Comparison of ENCODE assay signal across 19 mouse cellular contexts in the genomic region with DNA sequence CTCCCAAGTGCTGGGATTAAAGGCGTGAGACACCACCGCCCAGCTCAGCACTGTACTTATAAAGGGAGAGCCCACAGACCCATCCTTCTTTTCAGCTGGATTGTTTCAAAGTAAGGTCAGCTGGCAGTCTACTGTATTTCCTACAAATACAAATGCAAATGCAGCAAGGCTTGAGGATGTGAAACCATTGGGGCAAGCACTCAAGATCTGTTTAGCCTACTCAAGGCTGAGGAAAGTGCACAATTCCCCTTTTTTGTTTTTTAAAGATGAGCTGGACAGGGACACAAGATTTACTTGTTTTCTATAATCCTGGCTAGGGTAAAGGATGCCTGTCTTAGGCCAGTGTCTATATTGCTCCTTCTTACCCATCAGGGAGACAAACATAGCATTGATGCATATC.
DNase-seq lines count a peak whose midpoint lies in the region; ATAC-seq and TF ChIP-seq lines count a peak whose summit lies in the region.
"Had no signal": no experiment of that assay in that cellular context is flagged by ENCODE, and none has a peak within 500 bp of the region (broad histone marks: within the 10 kb centered on the region; RNA-seq: fewer than 3 reads in every experiment).

No protein-coding gene starts in this region.

- in situ Hi-C loops in CH12.LX (cut with MboI; ENCODE audit: low pct_ligation_motif_present, low pct_unique_long_range_greater_than_20kb, low sequenced_read_pairs): no loop called here

- peak; percentile 81 for ATAC-seq in megakaryocyte, adult 5-6 weeks (ENCODE audit: poor library complexity, severe bottlenecking)
- ATAC-seq in midbrain, postnatal 0 days (ENCODE audit: low FRiP score): no peak
- ATAC-seq: CD4-positive, CD25-positive, alpha-beta regulatory T cell, adult 4 months; forebrain, embryonic 13.5 days; forebrain, embryonic 16.5 days had no signal

- TF ChIP-seq CTCF in CH12.LX (conservative IDR thresholded peaks at IDR 0.05 in 1 of 2, IDR thresholded peaks at IDR 0.05 in 1 of 2; ENCODE audit: low read depth in 2 of 2, low read length in 2 of 2): no peak
- no peak for TF ChIP-seq CTCF in midbrain, postnatal 0 days (IDR thresholded peaks at IDR 0.05)

- WGBS in midbrain, postnatal 0 days: 97% methylated on average over 2 of the region's 2 CpGs

- no peak overlapping the region for H3K9ac ChIP-seq in CH12.LX (ENCODE audit: insufficient read depth, low read depth)
- H3K9ac ChIP-seq in midbrain, postnatal 0 days (replicated peaks; ENCODE audit: low read length, poor library complexity, severe bottlenecking): no peak overlapping the region
- H3K9ac ChIP-seq: embryonic facial prominence, embryonic 12.5 days; forebrain, embryonic 13.5 days had no signal

- no peaks in the 10 kb centered on the region for H3K36me3 ChIP-seq in CH12.LX (replicated peaks in 1 of 2; ENCODE audit: control insufficient read depth in 1 of 2, insufficient read depth in 1 of 2, low read length in 1 of 2)
- no peaks in the 10 kb centered on the region for H3K36me3 ChIP-seq in splenic B cell, adult 2 months (ENCODE audit: control insufficient read depth, insufficient read depth, low read length, poor library complexity, severe bottlenecking)
- H3K36me3 ChIP-seq in midbrain, postnatal 0 days (ENCODE audit: insufficient read depth, low read length): no peaks in the 10 kb centered on the region
- H3K36me3 ChIP-seq: embryonic facial prominence, embryonic 10.5 days; embryonic facial prominence, embryonic 12.5 days had no signal

- H3K4me1 ChIP-seq in CH12.LX (ENCODE audit: control insufficient read depth in 1 of 2, insufficient read depth in 2 of 2): peaks cover 0 to 8% of the 10 kb centered on the region in 2 experiments; a peak in 2 of 4 replicates
- no peaks in the 10 kb centered on the region for H3K4me1 ChIP-seq in midbrain, postnatal 0 days (ENCODE audit: insufficient read depth, low read length)
- H3K4me1 ChIP-seq: embryonic facial prominence, embryonic 10.5 days; embryonic facial prominence, embryonic 12.5 days; forebrain, embryonic 13.5 days had no signal

- H3K27ac ChIP-seq in CH12.LX (ENCODE audit: insufficient read depth, low read depth): no peak overlapping the region
- no peak overlapping the region for H3K27ac ChIP-seq in midbrain, postnatal 0 days (ENCODE audit: low read depth, low read length)
- H3K27ac ChIP-seq: embryonic facial prominence, embryonic 10.5 days; embryonic facial prominence, embryonic 12.5 days; forebrain, embryonic 13.5 days had no signal

- no peaks in the 10 kb centered on the region for H3K9me3 ChIP-seq in CH12.LX (replicated peaks; ENCODE audit: low read length)
- H3K9me3 ChIP-seq in midbrain, postnatal 0 days (ENCODE audit: low read length): no peaks in the 10 kb centered on the region
- H3K9me3 ChIP-seq: embryonic facial prominence, embryonic 10.5 days; embryonic facial prominence, embryonic 12.5 days; forebrain, embryonic 13.5 days had no signal

- no peak for TF ChIP-seq RAD21 in CH12.LX (IDR thresholded peaks at IDR 0.05; ENCODE audit: low read depth, low read length)

- H3K4me3 ChIP-seq in CH12.LX (replicated peaks in 1 of 3; ENCODE audit: low read depth in 2 of 3, low read length in 2 of 3, poor library complexity in 1 of 3): no peak overlapping the region
- no peak overlapping the region for H3K4me3 ChIP-seq in midbrain, postnatal 0 days (ENCODE audit: low read depth, low read length)
- H3K4me3 ChIP-seq: embryonic facial prominence, embryonic 10.5 days; embryonic facial prominence, embryonic 12.5 days; forebrain, embryonic 13.5 days had no signal

- H3K79me2 ChIP-seq in CH12.LX (replicated peaks; ENCODE audit: control insufficient read depth, extremely low read depth, insufficient read depth, poor library complexity, severe bottlenecking): no peaks in the 10 kb centered on the region

- no peaks in the 10 kb centered on the region for H3K27me3 ChIP-seq in CH12.LX (replicated peaks)
- no peaks in the 10 kb centered on the region for H3K27me3 ChIP-seq in splenic B cell, adult 2 months (ENCODE audit: control insufficient read depth, insufficient read depth, low read length, poor library complexity, severe bottlenecking)
- H3K27me3 ChIP-seq in midbrain, postnatal 0 days (ENCODE audit: insufficient read depth, low read length): no peaks in the 10 kb centered on the region
- H3K27me3 ChIP-seq: embryonic facial prominence, embryonic 12.5 days; forebrain, embryonic 13.5 days had no signal

- peak; percentile 32 for DNase-seq in CH12.LX (ENCODE audit: extremely low read depth)
- peak; percentile 9 for DNase-seq in splenic B cell, adult 2 months (ENCODE audit: low read depth, low spot score)
- DNase-seq in thymus, postnatal 10 days (ENCODE audit: low spot score in 2 of 2): no peak
- DNase-seq in midbrain, postnatal 0 days (ENCODE audit: low spot score): no peak
- DNase-seq: adrenal gland, adult 8-10 months; adrenal gland, postnatal 14 days; adrenal gland, postnatal 36 days; B cell, adult 2 months; cerebellum, adult 11-12 months; cerebellum, adult 2 months; cerebellum, adult 9-10 months; cerebellum, postnatal 10 days; cerebellum, postnatal 25 days had no signal

- peak; percentile 67; the same call in 1 of the 2 replicates for TF ChIP-seq EP300 in CH12.LX (IDR thresholded peaks at IDR 0.05; ENCODE audit: low read length)

- no peak for TF ChIP-seq POLR2A in CH12.LX (IDR thresholded peaks at IDR 0.05; ENCODE audit: low read depth, low read length)

- dilution Hi-C loops in CH12.LX (cut with MboI; ENCODE audit: extremely low pct_ligation_motif_present, extremely low pct_unique_long_range_greater_than_20kb, low sequenced_read_pairs): no loop called here

- no peak overlapping the region for H3K4me2 ChIP-seq in CH12.LX (ENCODE audit: insufficient read depth, low read depth, poor library complexity, severe bottlenecking)
- H3K4me2 ChIP-seq in midbrain, postnatal 0 days (ENCODE audit: low read depth, low read length, poor library complexity, severe bottlenecking): no peak overlapping the region
- H3K4me2 ChIP-seq: embryonic facial prominence, embryonic 12.5 days; forebrain, embryonic 13.5 days had no signal

TF ChIP-seq in CH12.LX, 34 proteins besides CTCF, POLR2A, EP300 and RAD21:
- TF ChIP-seq ETS1 (conservative IDR thresholded peaks at IDR 0.05; ENCODE audit: low read depth, low read length) (0 out of 2 replicates have a peak, but pooled peaks have one; percentile 13), ZMIZ1 (IDR thresholded peaks at IDR 0.05; ENCODE audit: low read depth, low read length) (no peak), IRF4 (IDR thresholded peaks at IDR 0.05; ENCODE audit: low read depth, low read length) (peak; percentile 67), BHLHE40 (IDR thresholded peaks at IDR 0.05; ENCODE audit: low read depth, low read length) (0 out of 2 replicates have a peak, but pooled peaks have one; percentile 18)
TF ChIP-seq in CH12.LX: peak in this region for 3.

Comparison
In these comparisons a context has a peak if more than half of its experiments do, and no peak if none do; other contexts are left out.
1. DNase-seq: peak in CH12.LX (single experiment) and splenic B cell, adult 2 months (single experiment); none in thymus, postnatal 10 days (0 of 2) and midbrain, postnatal 0 days (single experiment).